Mouse (Mus musculus) lung, embryonic 14.5 days (tissue): ENCODE measurements at regions not wholly inside any gene's neighbourhood (a gene's known extent, or its start where the extent isn't known, plus 50 kb on each side); places are given as distances from the start of the nearest gene placed in this dataset.
A peak's percentile ranks its signal among the peaks of the same experiment; 100 is the strongest.

ENCODE experiments used
- ATAC-seq: fragments of 200-750 bp; cut with Nextera tagmentation; 2 replicates; pipeline ENCODE4 v1.8.0; 2017; ENCODE audit warnings: mild to moderate bottlenecking, moderate TSS enrichment, moderate library complexity; ENCODE audit not compliant: insufficient read depth
- DNase-seq: peaks from one replicate; pipeline ENCODE4 v3.0.0-alpha.2; 2015
- H3K27ac ChIP-seq: fragments of 300-500 bp; sonication (generic); 2 replicates; pipeline ENCODE4 v1.5.1; 2014; ENCODE audit warnings: low read depth, mild to moderate bottlenecking, moderate library complexity
- H3K27me3 ChIP-seq: fragments of 300-500 bp; sonication (generic); 2 replicates; pipeline ENCODE4 v1.6.1; 2014; ENCODE audit warnings: low read length, control low read depth; ENCODE audit not compliant: insufficient read depth
- H3K36me3 ChIP-seq: fragments of 300-500 bp; sonication (generic); 2 replicates; pipeline ENCODE4 v1.6.1; 2014; ENCODE audit warnings: control low read depth; ENCODE audit not compliant: insufficient read depth
- H3K4me1 ChIP-seq: fragments of 300-500 bp; sonication (generic); 2 replicates; pipeline ENCODE4 v1.6.1; 2014; ENCODE audit warnings: antibody characterized with exemption, control low read depth; ENCODE audit not compliant: insufficient read depth
- H3K4me2 ChIP-seq: fragments of 300-500 bp; sonication (generic); 2 replicates; pipeline ENCODE4 v1.6.1; 2014; ENCODE audit warnings: mild to moderate bottlenecking
- H3K4me3 ChIP-seq: fragments of 300-500 bp; sonication (generic); 2 replicates; pipeline ENCODE4 v1.5.1; 2014; ENCODE audit warnings: low read depth, low read length
- H3K9ac ChIP-seq: fragments of 300-500 bp; sonication (generic); 2 replicates; pipeline ENCODE4 v1.6.1; 2014
- H3K9me3 ChIP-seq: fragments of 300-500 bp; sonication (generic); 2 replicates; pipeline ENCODE4 v1.6.1; 2016; ENCODE audit warnings: low read depth, low read length, control low read depth
- CTCF ChIP-seq: IDR thresholded peaks from 2 replicates; pipeline ENCODE4 v1.5.1; 2016; ENCODE audit warnings: antibody characterized with exemption, low read depth
- WGBS: fragments of 180-500 bp; shearing (Covaris S2); extraction: QIAGEN DNeasy Blood & Tissue Kit; methylation state at CpG from one replicate; pipeline ENCODE4 v1.1.7; 2014; 5-methylcytosine and 5-hydroxymethylcytosine counted together

GRCm38 (mm10) chr12:79966621-79967490 lies 146.0 kb downstream of the Zfp36l1 start:
- no peak overlapping the region for H3K4me2 ChIP-seq
- no peak for ATAC-seq
- H3K9ac ChIP-seq = 0 out of 2 replicates have a peak overlapping the region, but pooled peaks have one; percentile 8
- H3K27ac ChIP-seq = peak overlapping the region; percentile 98
- DNase-seq = peak; percentile 52
- H3K9me3 ChIP-seq = no peaks in the 10 kb centered on the region
- TF ChIP-seq CTCF = no peak
- 35% methylated on average over 12 of the region's 12 CpGs for WGBS
- H3K4me1 ChIP-seq = peaks cover 62% of the 10 kb centered on the region
- no peaks in the 10 kb centered on the region for H3K36me3 ChIP-seq
- H3K27me3 ChIP-seq = no peaks in the 10 kb centered on the region
- H3K4me3 ChIP-seq = no peak overlapping the region

GRCm38 (mm10) chr12:79966289-79966615 lies 146.6 kb downstream of the Zfp36l1 start:
- Histone ChIP-seq H3K4me3 (no peak overlapping the region), H3K36me3 (no peaks in the 10 kb centered on the region), H3K9ac (peak overlapping the region; percentile 56), H3K27ac (peak overlapping the region; percentile 98), H3K27me3 (no peaks in the 10 kb centered on the region), H3K4me2 (peak overlapping the region; percentile 65), H3K9me3 (no peaks in the 10 kb centered on the region), H3K4me1 (peaks cover 56% of the 10 kb centered on the region)
- TF ChIP-seq CTCF = no peak
- 49% methylated on average over 6 of the region's 6 CpGs for WGBS
- ATAC-seq = no peak
- no peak for DNase-seq

- Histone ChIP-seq H3K27ac (peak overlapping the region; percentile 98), H3K4me2 (peak overlapping the region; percentile 65), H3K4me3 (peak overlapping the region; percentile 27), H3K36me3 (no peaks in the 10 kb centered on the region), H3K27me3 (no peaks in the 10 kb centered on the region), H3K9ac (peak overlapping the region; percentile 56), H3K4me1 (peaks cover 50% of the 10 kb centered on the region), H3K9me3 (no peaks in the 10 kb centered on the region)
- ATAC-seq = peak; percentile 49
- no peak for TF ChIP-seq CTCF
- peak; percentile 78 for DNase-seq
- WGBS = 4% methylated on average over 46 of the region's 46 CpGs
Measured at GRCm38 (mm10) chr12:79965471-79966288, 147.1 kb downstream of the Zfp36l1 start.

- Histone ChIP-seq H3K4me1 (peaks cover 33% of the 10 kb centered on the region), H3K36me3 (no peaks in the 10 kb centered on the region), H3K27ac (peak overlapping the region; percentile 2; the same call in 1 of the 2 replicates), H3K27me3 (no peaks in the 10 kb centered on the region), H3K9ac (no peak overlapping the region), H3K4me3 (no peak overlapping the region), H3K9me3 (no peaks in the 10 kb centered on the region), H3K4me2 (no peak overlapping the region)
- 50% methylated on average over 9 of the region's 9 CpGs for WGBS
- TF ChIP-seq CTCF = no peak
- ATAC-seq (no peak), DNase-seq (no peak)
Measured at GRCm38 (mm10) chr12:79963443-79964025, 149.3 kb downstream of the Zfp36l1 start.

- no peak overlapping the region for H3K9ac ChIP-seq
- no peaks in the 10 kb centered on the region for H3K9me3 ChIP-seq
- no peaks in the 10 kb centered on the region for H3K36me3 ChIP-seq
- WGBS = 93% methylated on average over 11 of the region's 11 CpGs
- H3K4me2 ChIP-seq = no peak overlapping the region
- no peak for TF ChIP-seq CTCF
- H3K27me3 ChIP-seq = no peaks in the 10 kb centered on the region
- no peak overlapping the region for H3K4me3 ChIP-seq
- DNase-seq (no peak), ATAC-seq (no peak)
- peaks cover 32% of the 10 kb centered on the region for H3K4me1 ChIP-seq
- H3K27ac ChIP-seq = no peak overlapping the region
Measured at GRCm38 (mm10) chr12:79962649-79963236, 150.1 kb downstream of the Zfp36l1 start.

- H3K27ac ChIP-seq = no peak overlapping the region
- H3K9ac ChIP-seq = no peak overlapping the region
- H3K27me3 ChIP-seq = no peaks in the 10 kb centered on the region
- WGBS = 74% methylated on average over 4 of the region's 4 CpGs
- H3K9me3 ChIP-seq = no peaks in the 10 kb centered on the region
- no peak overlapping the region for H3K4me2 ChIP-seq
- ATAC-seq = no peak
- no peak overlapping the region for H3K4me3 ChIP-seq
- H3K4me1 ChIP-seq = peaks cover 35% of the 10 kb centered on the region
- no peak for DNase-seq
- no peak for TF ChIP-seq CTCF
- H3K36me3 ChIP-seq = no peaks in the 10 kb centered on the region
Measured at GRCm38 (mm10) chr12:79961881-79962280, 150.9 kb downstream of the Zfp36l1 start.
